Mouse (Mus musculus): ENCODE data around the gene Chat.
"Not testable (repeated sequence)": the region's sequence is repeated elsewhere in the genome, so short reads cannot be mapped to it uniquely, and the experiment has no call there.

Gene Chat

DNA sequence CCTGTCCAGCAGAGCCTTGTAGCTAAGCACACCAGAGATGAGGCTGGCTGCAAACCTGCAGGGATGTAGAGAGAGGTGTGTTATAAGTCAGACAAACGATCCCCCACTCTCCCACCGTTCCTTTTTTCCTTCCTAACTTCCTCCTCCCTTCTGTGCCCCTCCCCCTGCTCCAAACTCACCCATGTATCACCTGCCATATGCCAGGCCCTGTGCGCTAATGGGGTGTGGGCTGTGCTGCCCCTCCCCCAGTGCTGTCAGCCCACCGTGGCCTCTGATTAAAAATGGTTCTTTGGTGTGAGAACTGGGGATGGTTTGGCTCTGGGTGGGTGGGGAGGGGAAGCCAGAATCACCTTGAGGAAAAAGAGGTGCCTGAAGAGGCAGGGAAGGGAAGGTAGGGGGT lies 13.2 kb downstream of the Chat start:
- no peak for DNase-seq

DNA sequence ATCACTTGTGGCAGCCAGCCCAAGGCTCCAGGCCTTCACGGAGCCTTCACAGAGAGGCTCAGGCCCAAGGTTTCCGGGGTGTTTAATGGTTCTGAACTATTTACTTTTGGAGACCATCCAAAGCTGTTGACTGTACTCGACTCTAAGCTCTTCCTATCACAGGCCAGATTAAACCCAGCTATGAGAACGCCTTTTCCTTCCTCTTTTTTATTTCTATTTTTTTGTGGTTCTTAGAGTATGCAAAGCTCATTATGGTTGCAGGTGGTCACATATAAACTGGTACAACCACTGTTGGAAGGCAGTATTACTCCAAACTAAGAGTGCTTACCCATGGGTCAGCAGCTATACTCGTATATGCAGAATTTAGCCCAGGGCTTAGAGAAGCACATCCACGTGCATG lies 18.8 kb downstream of the Chat start:
- DNase-seq, result no peak

DNA sequence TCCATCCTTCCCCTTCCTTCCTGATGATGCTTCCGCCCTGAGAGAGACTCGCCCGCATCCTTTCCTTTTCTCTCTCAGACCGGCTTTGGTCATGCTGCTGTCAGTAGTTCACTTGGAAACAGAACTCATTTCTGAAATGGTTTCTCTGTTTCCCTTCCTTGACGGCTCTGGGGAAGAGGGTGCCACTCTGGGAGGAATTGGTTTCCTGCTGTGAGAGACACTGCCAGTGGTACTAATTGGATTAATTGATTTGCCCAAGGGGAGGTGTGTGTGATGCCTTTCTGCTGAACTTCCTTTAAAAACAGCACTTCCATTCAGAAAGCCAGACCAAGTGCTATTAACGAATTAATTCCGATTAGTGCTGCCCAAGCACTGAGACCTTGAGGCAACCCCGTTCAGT lies 22.3 kb downstream of the Chat start:
- no peak for DNase-seq

DNA sequence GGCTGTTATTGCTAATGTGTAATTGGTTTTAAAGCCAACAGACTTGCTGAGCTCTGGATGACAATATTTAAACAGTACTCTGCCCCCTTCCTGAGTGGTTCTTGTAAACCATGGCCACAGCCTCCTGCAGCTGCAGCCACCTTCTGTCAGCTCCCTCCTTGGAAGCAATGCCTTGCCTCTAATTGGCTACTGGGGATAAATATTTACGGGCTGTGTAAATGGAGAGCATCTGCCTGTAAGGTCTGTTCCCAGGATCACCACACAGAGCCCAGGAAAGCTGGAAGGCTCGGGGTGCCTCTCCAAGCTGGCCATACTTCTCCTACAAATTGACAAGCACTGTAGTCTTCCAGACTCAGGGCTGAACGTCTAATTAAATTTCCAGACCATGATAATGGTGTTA lies 26.0 kb downstream of the Chat start:
- DNase-seq, result no peak

GRCm38 (mm10) chr14:32439316-32439715 lies 26.5 kb downstream of the Chat start:
- no peak for DNase-seq

DNA sequence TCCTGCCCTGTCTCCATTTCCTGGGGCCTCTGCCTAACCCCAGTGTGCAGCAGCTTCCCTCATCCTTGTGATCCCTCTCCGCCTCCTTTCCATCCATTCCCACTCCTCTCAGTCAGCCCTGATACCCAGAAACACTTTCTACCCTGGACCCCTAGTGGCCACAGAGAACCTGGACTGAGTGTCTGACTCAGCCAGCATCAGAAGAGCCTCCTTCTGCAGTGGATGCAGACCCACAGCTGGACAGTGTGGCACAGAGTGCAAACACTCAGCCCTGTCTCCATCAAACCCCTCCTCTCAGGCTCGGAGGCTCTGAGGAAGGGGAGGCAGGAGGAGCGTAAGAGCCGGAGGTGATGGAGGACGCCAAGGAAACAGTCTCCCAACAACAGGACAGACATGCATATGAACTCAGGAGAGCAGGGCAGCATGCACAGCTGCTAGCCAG lies 28.4 kb downstream of the Chat start:
- DNase-seq, result no peak

- no peak for DNase-seq
Measured at GRCm38 (mm10) chr14:32429030-32429602, 36.7 kb downstream of the Chat start.

- DNase-seq, result no peak
Measured at GRCm38 (mm10) chr14:32423946-32424345, 41.8 kb downstream of the Chat start.

GRCm38 (mm10) chr14:32418747-32419146 lies 47.0 kb downstream of the Chat start:
- no peak for DNase-seq

GRCm38 (mm10) chr14:32412075-32412474 lies 53.7 kb downstream of the Chat start:
- DNase-seq, result no peak

GRCm38 (mm10) chr14:32410084-32410483 lies 55.7 kb downstream of the Chat start:
- DNase-seq, result no peak

DNA sequence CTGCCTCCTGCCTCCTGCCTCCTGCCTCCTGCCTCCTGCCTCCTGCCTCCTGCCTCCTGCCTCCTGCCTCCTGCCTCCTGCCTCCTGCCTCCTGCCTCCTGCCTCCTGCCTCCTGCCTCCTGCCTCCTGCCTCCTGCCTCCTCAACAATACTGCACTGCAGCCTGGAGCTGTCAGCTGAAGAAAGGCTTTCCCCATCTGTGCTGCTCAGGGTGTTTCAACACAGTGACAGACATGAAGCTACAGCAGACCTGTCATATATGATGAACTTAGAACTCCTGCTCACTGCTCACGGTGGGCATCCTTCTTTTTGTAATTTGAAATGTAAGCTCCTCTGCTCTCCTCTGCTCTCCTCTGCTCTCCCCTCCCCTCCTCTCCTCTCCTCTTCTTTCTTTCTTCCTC lies 60.4 kb downstream of the Chat start:
- DNase-seq, result not testable (repeated sequence)

DNA sequence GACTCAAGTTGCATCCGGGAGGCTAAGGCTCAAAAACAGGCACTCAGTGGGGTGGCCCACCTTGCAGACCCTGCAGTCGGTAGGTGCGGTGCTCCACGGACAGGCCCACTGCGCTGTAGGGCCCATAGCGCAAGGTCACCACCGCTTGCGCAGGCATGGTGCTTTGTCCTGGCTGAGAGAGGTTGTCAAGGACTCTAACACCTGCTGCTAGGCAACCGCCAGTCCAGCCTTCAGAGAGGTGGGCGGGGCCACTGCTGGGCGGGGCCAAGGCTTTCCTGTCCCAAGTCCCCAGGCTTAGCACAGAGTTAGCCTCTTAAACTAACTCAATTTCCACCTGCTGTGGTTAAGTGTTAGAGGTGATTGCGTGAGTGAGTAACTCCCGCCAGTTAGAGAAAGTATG lies 77.6 kb downstream of the Chat start, which contains the start of gene 1700024G13Rik:
Gene 1700024G13Rik, minus strand, starts transcription at position 196 of the 400 bp plus-strand sequence.
- peak; percentile 79 for DNase-seq

DNA sequence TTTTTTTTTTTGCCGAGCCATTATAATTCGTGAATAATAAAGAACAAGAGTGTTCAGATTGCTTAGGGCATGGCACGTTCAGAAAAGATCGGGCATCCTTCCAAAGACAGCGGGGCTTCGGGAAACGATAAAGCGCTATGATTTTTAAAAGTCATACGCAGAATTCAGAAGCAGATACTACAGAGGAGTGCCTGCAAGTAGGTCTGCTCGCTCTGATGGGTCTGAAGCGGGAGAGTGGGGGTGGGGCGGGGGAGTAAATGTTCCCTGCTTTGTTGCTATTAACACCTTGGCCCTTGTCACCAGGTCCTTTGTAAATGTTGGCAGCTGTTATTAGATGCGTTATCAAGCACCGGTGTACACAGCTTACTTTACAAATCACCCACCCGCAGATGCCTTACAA lies 84.2 kb downstream of the Chat start:
- DNase-seq, result no peak

GRCm38 (mm10) chr14:32381066-32381465 lies 84.7 kb downstream of the Chat start:
- DNase-seq, result no peak

GRCm38 (mm10) chr14:32380099-32380480 lies 85.7 kb downstream of the Chat start:
- peak; percentile 18 for DNase-seq

- no peak for DNase-seq
Measured at GRCm38 (mm10) chr14:32379395-32380098, 86.2 kb downstream of the Chat start.

GRCm38 (mm10) chr14:32372510-32372909 lies 93.3 kb downstream of the Chat start:
- no peak for DNase-seq

DNA sequence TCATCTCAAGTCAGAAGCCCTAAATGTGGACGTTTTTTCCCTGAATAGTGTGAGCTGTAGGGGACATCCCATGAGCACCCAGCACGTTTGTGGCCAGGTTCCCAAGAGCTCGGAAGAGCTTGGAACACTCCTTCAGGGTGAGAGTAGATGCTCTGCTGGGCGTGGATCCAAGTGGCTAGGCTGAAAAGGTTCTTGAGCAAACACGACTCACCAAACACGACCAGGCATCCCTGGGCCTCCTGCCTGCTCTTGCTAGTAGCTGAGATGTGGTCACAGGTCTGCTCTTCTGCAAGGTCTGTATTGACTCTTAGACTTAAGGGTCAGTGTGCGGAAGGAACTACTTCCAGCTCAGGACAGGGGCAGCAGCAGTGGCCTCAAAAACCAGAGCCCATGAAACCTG lies 96.0 kb downstream of the Chat start:
- no peak for DNase-seq

- DNase-seq, result no peak
Measured at GRCm38 (mm10) chr14:32364359-32364758, 101.4 kb downstream of the Chat start.

Measured in lung, postnatal 36 days (tissue).